8 mouse cellular contexts compared by ENCODE assay signal in the genomic region with DNA sequence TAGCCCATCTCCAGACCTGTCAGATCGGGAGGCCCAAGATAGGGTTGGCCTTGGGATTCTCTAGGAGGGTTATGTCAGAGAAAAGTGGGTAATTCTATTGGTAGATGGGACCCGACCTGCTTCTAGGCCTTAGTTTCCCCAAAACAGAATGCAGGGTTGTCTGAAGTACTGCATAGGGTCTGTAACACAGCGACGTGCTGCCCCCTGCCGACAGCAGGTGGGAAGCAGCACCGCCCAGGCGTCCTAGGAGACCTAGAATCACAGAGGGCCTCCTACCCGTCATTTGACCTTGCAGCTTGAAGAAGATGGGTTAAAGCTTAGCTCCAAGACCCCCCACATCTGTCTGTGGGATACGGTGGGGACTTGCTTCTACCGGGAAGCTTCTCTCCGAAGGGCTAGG. TPM values are rescaled to one million over a fixed set of nuclear protein-coding genes. Genes with fewer than 3 reads are reported as not detected.
A peak's percentile ranks its signal among the peaks of the same experiment; 100 is the strongest.
DNase-seq lines count a peak whose midpoint lies in the region; ATAC-seq and TF ChIP-seq lines count a peak whose summit lies in the region.

No protein-coding gene starts in this region.

- no peak overlapping the region for H3K4me2 ChIP-seq in embryonic facial prominence, embryonic 11.5 days (ENCODE audit: low read depth, low read length)
- H3K4me2 ChIP-seq in heart, postnatal 0 days (ENCODE audit: low read depth, low read length), result no peak overlapping the region

- H3K36me3 ChIP-seq in ES-E14 (ENCODE audit: control insufficient read depth, insufficient read depth, low read length, poor library complexity, severe bottlenecking), result no peaks in the 10 kb centered on the region
- H3K36me3 ChIP-seq in embryonic facial prominence, embryonic 11.5 days (replicated peaks; ENCODE audit: control insufficient read depth, insufficient read depth, low read depth, low read length), result no peaks in the 10 kb centered on the region
- no peaks in the 10 kb centered on the region for H3K36me3 ChIP-seq in heart, postnatal 0 days (replicated peaks; ENCODE audit: control insufficient read depth, insufficient read depth, low read length)

- no peak overlapping the region for H3K9ac ChIP-seq in ES-E14 (ENCODE audit: insufficient read depth, low read depth, low read length, poor library complexity, severe bottlenecking)
- no peak overlapping the region for H3K9ac ChIP-seq in embryonic facial prominence, embryonic 11.5 days (replicated peaks; ENCODE audit: low read length)
- H3K9ac ChIP-seq in heart, postnatal 0 days (replicated peaks; ENCODE audit: low read depth, low read length), result no peak overlapping the region

- 0 out of 2 replicates have a peak, but pooled peaks have one; percentile 57 for ATAC-seq in embryonic facial prominence, embryonic 11.5 days (replicated peaks; ENCODE audit: insufficient number of reproducible peaks, low FRiP score, low TSS enrichment, low read depth)
- peak; percentile 80 for ATAC-seq in heart, postnatal 0 days (ENCODE audit: insufficient read depth, low read depth)
- ATAC-seq in inflammation-experienced regulatory T-cells, adult 6 months, result no peak

- 3% methylated on average over 11 of the region's 11 CpGs for WGBS in embryonic facial prominence, embryonic 11.5 days
- WGBS in heart, postnatal 0 days, result 6% methylated on average over 11 of the region's 11 CpGs

- no peaks in the 10 kb centered on the region for H3K4me1 ChIP-seq in ES-E14 (ENCODE audit: control insufficient read depth in 2 of 2, insufficient read depth in 2 of 2, low read length in 2 of 2, poor library complexity in 1 of 2)
- H3K4me1 ChIP-seq in embryonic facial prominence, embryonic 11.5 days (ENCODE audit: control insufficient read depth, insufficient read depth, low read length), result peaks cover 6% of the 10 kb centered on the region; the same call in 1 of the 2 replicates
- H3K4me1 ChIP-seq in heart, postnatal 0 days (ENCODE audit: control insufficient read depth, insufficient read depth), result peaks cover 9% of the 10 kb centered on the region; the same call in 1 of the 2 replicates

- peak; percentile 74 for TF ChIP-seq CTCF in heart, postnatal 0 days (IDR thresholded peaks at IDR 0.05; ENCODE audit: low read depth)

- no peak overlapping the region for H3K27ac ChIP-seq in ES-E14 (ENCODE audit: insufficient read depth, low read depth, low read length, poor library complexity, severe bottlenecking)
- H3K27ac ChIP-seq in embryonic facial prominence, embryonic 11.5 days (replicated peaks; ENCODE audit: low read depth, low read length), result no peak overlapping the region
- no peak overlapping the region for H3K27ac ChIP-seq in heart, postnatal 0 days (ENCODE audit: low read depth)

- peaks cover 45% of the 10 kb centered on the region for H3K27me3 ChIP-seq in embryonic facial prominence, embryonic 11.5 days (ENCODE audit: control insufficient read depth, insufficient read depth, low read length)
- H3K27me3 ChIP-seq in heart, postnatal 0 days (ENCODE audit: control insufficient read depth, insufficient read depth, low read length), result peaks cover 66% of the 10 kb centered on the region

- H3K4me3 ChIP-seq in ES-E14 (ENCODE audit: insufficient read depth in 1 of 2, low read depth in 1 of 2, low read length in 2 of 2, poor library complexity in 1 of 2, severe bottlenecking in 1 of 2), result no peak overlapping the region
- no peak overlapping the region for H3K4me3 ChIP-seq in embryonic facial prominence, embryonic 11.5 days (ENCODE audit: low read depth, low read length)
- H3K4me3 ChIP-seq in heart, postnatal 0 days (ENCODE audit: low read depth, low read length), result no peak overlapping the region

- in situ Hi-C loops in ES-E14 (cut with MboI; ENCODE audit: low sequenced_read_pairs in 2 of 2, unreplicated experiment in 2 of 2), result loop anchor here (5.0 to 10.0 kb wide), 4 partner anchors 101 to 319 kb away; no protein-coding TSS in a partner anchor

- DNase-seq in ES-E14 (ENCODE audit: low read depth, low spot score), result no peak
- DNase-seq in adrenal gland, postnatal 4 days (ENCODE audit: low spot score in 2 of 2), result peak; percentile 43 to 47
- DNase-seq in embryonic facial prominence, embryonic 11.5 days (ENCODE audit: low spot score), result peak; percentile 81
- DNase-seq in heart, postnatal 0 days (ENCODE audit: low spot score), result peak; percentile 40
- DNase-seq in kidney, postnatal 25 days, result peak; percentile 70 to 82
- peak; percentile 78 for DNase-seq in lung, postnatal 14 days
- peak; percentile 61 for DNase-seq in retina, postnatal 7 days (ENCODE audit: low read depth, low spot score)

- no peaks in the 10 kb centered on the region for H3K9me3 ChIP-seq in ES-E14 (ENCODE audit: control insufficient read depth, insufficient read depth, low read depth, low read length)
- no peaks in the 10 kb centered on the region for H3K9me3 ChIP-seq in embryonic facial prominence, embryonic 11.5 days (replicated peaks; ENCODE audit: control insufficient read depth, low read length)
- H3K9me3 ChIP-seq in heart, postnatal 0 days (replicated peaks; ENCODE audit: control insufficient read depth, low read length), result no peaks in the 10 kb centered on the region

- no peak for TF ChIP-seq EP300 in heart, postnatal 0 days (IDR thresholded peaks at IDR 0.05; ENCODE audit: low read depth)

TF ChIP-seq in ES-E14, 5 proteins besides CTCF, POLR2A, EP300 and RAD21:
- TF ChIP-seq ZC3H11A (IDR thresholded peaks at IDR 0.05; ENCODE audit: borderline replicate concordance, low read depth, low read length), result peak; percentile 18; the same call in 1 of the 2 replicates
- no peak for TF ChIP-seq ZNF384 (IDR thresholded peaks at IDR 0.05; ENCODE audit: low read depth, low read length)

RNA-seq across cellular contexts. Expression of gene Wnt7b, which starts 1.2 kb away (rescaled TPM):
- 11.2 and 15.5 TPM in 2 replicates for total RNA-seq in ES-E14 (2012; rRNA removed)
- 1 to 10 TPM in 1 of 2 experiments, under 1 TPM in 1; 0.40 to 1.8 TPM for total RNA-seq in adrenal gland, postnatal 4 days (2021)
- 20.3 and 28.5 TPM in 2 replicates for polyA plus RNA-seq in embryonic facial prominence, embryonic 11.5 days (2014; fragmentation: Nextera tagmentation; extraction: Ambion mirVana)
- total RNA-seq in heart, postnatal 0 days (2014; rRNA removed; ENCODE audit: low replicate concordance), result 0.81 and 2.6 TPM in 2 replicates
- polyA plus RNA-seq in heart, postnatal 0 days (2015; fragmentation: Nextera tagmentation; extraction: Ambion mirVana), result 0.10 and 0.37 TPM in 2 replicates
- not detected for polyA plus RNA-seq in inflammation-experienced regulatory T-cells, adult 6 months (2017; shearing (Covaris generic))
